Mouse (Mus musculus) hindbrain, embryonic 16.5 days (tissue): ENCODE data around the gene Hspa2. TPM values are rescaled to one million over a fixed set of nuclear protein-coding genes. Genes with fewer than 3 reads are reported as not detected.

Experiments
- ATAC-seq: fragments of 200-750 bp; cut with Nextera tagmentation; 2 replicates; pipeline ENCODE4 v1.8.0; 2017; ENCODE audit warnings: moderate TSS enrichment, moderate library complexity
- H3K27ac ChIP-seq: fragments of 300-500 bp; sonication (generic); 2 replicates; pipeline ENCODE4 v1.5.1; 2014; ENCODE audit warnings: low read depth, mild to moderate bottlenecking, control low read depth, low read length, moderate library complexity
- H3K27me3 ChIP-seq: fragments of 300-500 bp; sonication (generic); replicated peaks from 2 replicates; pipeline ENCODE4 v1.6.1; 2014; ENCODE audit warnings: low read length; ENCODE audit not compliant: control insufficient read depth, insufficient read depth
- H3K36me3 ChIP-seq: fragments of 300-500 bp; sonication (generic); 2 replicates; pipeline ENCODE4 v1.6.1; 2014; ENCODE audit warnings: mild to moderate bottlenecking, low read length, moderate library complexity, mixed read lengths; ENCODE audit not compliant: control insufficient read depth, insufficient read depth
- H3K4me1 ChIP-seq: fragments of 300-500 bp; sonication (generic); 2 replicates; pipeline ENCODE4 v1.6.1; 2014; ENCODE audit warnings: low read depth, low read length; ENCODE audit not compliant: control insufficient read depth, insufficient read depth
- H3K4me2 ChIP-seq: fragments of 300-500 bp; sonication (generic); 2 replicates; pipeline ENCODE4 v1.6.1; 2014; ENCODE audit warnings: mild to moderate bottlenecking, low read length, control low read depth, moderate library complexity
- H3K4me3 ChIP-seq: fragments of 300-500 bp; sonication (generic); 2 replicates; pipeline ENCODE4 v1.5.1; 2014; ENCODE audit warnings: mild to moderate bottlenecking, low read length, control low read depth, moderate library complexity
- H3K9ac ChIP-seq: fragments of 300-500 bp; sonication (generic); 2 replicates; pipeline ENCODE4 v1.6.1; 2014; ENCODE audit warnings: low read depth, mild to moderate bottlenecking, control low read depth, low read length, moderate library complexity
- H3K9me3 ChIP-seq: fragments of 300-500 bp; sonication (generic); 2 replicates; pipeline ENCODE4 v1.6.1; 2014; ENCODE audit warnings: mild to moderate bottlenecking, low read length, moderate library complexity; ENCODE audit not compliant: control insufficient read depth
- WGBS: fragments of 180-500 bp; shearing (Covaris S2); extraction: QIAGEN DNeasy Blood & Tissue Kit; methylation state at CpG from one replicate; pipeline ENCODE4 v1.1.7; 2014; 5-methylcytosine and 5-hydroxymethylcytosine counted together
- polyA plus RNA-seq: library from polyadenylated mRNA; unstranded; fragments of >200 nt; fragmentation: Nextera tagmentation; extraction: Ambion mirVana; gene quantifications from 2 replicates; pipeline ENCODE4 v1.2.1, GENCODE M21; 2015

The Hspa2 gene
- polyA plus RNA-seq, 1 experiment from 2014 or later = 10.2 TPM

DNA sequence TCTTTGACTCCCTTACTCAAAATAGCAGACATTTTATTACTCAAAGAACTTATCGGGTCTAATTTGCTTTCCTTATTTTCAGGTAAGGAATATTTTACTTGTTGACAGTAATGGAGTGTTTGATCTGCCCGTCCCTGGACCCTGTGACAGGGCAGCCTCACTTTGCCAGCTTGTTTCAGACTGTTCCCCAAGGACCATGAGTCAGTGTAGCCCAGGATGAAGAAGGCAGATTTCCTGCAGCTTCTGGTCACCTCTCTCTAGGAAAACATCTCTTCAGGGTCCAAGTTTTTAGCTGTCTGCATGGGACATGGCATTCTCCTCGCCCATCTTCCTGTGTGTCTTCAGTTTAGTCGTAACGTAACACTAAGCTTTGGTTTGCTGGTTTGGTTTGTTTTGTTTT is 6.7 kb upstream of the Hspa2 start:
- ATAC-seq = no peak
- H3K4me2 ChIP-seq = no peak overlapping the region
- H3K4me3 ChIP-seq = no peak overlapping the region
- no peaks in the 10 kb centered on the region for H3K36me3 ChIP-seq
- 89% methylated on average over 5 of the region's 5 CpGs for WGBS
- H3K27me3 ChIP-seq = no peaks in the 10 kb centered on the region
- H3K9ac ChIP-seq = no peak overlapping the region
- no peaks in the 10 kb centered on the region for H3K4me1 ChIP-seq
- no peak overlapping the region for H3K27ac ChIP-seq
- no peaks in the 10 kb centered on the region for H3K9me3 ChIP-seq

DNA sequence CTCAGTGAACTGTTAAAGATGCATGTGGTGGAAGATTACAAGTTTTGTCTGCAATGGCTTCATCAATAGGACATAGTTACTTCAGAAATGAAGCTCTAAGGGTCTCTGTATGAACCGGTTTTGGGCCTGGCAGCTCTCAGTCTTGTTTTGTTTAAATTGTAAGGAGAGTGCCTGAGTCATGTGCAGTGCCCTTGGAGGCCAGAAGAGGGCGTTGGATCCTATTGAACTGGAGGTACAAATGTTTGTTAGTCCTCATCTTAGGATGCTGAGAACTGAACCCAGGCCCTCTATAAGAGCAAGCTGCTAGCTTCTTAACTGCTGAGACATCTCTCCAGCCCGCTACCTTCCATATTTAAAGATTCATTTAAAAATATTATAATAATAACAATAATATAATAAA is 2.3 kb upstream of the Hspa2 start:
- Histone ChIP-seq H3K9me3 (no peaks in the 10 kb centered on the region), H3K4me2 (no peak overlapping the region), H3K27me3 (peaks cover 16% of the 10 kb centered on the region), H3K27ac (no peak overlapping the region), H3K9ac (no peak overlapping the region), H3K36me3 (no peaks in the 10 kb centered on the region), H3K4me3 (no peak overlapping the region), H3K4me1 (peaks cover 20% of the 10 kb centered on the region)
- no peak for ATAC-seq
- WGBS = 55% methylated on average over 3 of the region's 3 CpGs

DNA sequence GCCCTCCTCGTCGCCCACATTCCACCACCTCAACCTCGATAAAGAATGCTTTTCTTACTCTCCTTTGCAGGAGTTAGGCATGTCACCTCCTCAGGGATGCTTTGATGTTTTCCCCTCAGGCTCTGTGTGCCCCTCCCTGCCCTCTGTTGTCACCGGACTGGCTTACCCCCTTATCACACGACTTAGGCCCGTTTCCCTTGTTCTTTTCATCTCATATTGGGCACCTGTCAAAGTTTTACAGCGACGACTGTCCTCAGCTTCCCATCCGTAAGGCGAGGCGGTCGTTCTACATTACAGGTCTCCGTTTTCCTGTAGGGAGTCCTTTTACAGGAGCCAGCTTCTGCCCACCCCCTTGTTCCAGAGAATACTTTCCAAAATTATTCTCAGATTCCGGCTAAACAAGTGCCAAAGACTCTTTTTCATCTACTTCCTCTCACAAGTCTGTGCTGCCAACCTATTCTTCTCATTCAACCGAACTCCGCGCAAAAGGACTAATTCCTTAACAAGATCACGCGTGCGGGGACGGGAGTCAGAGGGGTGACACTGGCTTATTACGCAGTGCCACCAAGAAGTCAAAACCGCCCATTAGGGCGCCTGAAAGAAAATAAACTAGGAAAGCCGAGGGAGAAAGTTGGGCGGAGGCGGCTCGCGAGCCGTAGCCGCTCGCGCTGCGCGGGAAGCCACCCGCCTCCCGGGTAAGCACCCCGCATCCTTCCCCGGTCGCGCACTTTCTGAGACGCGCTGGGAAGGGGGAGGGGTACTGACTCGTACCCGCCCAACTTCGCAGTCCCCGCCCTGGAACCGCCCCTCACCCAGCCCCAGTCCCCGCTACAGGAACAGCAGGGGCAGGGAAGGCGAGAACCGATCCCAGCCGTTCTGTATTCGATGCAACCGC is 738 bp upstream of the Hspa2 start:
- Histone ChIP-seq H3K27ac (peak overlapping the region; percentile 93), H3K4me3 (peak overlapping the region; percentile 80), H3K9ac (peak overlapping the region; percentile 83), H3K36me3 (no peaks in the 10 kb centered on the region), H3K4me1 (peaks cover 20% of the 10 kb centered on the region), H3K4me2 (peak overlapping the region; percentile 93), H3K27me3 (peaks cover 21% of the 10 kb centered on the region), H3K9me3 (no peaks in the 10 kb centered on the region)
- peak; percentile 88 for ATAC-seq
- 1% methylated on average over 54 of the region's 54 CpGs for WGBS

DNA sequence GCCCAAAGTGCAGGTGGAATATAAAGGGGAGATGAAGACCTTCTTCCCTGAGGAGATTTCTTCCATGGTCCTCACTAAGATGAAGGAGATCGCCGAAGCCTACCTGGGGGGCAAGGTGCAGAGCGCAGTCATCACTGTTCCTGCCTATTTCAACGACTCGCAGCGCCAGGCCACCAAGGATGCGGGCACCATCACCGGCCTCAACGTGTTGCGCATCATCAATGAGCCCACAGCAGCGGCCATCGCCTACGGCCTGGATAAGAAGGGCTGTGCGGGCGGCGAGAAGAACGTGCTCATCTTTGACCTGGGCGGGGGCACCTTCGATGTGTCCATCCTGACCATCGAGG is 833 bp downstream of the Hspa2 start:
- Histone ChIP-seq H3K9ac (peak overlapping the region; percentile 17; the same call in 1 of the 2 replicates), H3K4me1 (peaks cover 20% of the 10 kb centered on the region), H3K36me3 (no peaks in the 10 kb centered on the region), H3K9me3 (no peaks in the 10 kb centered on the region), H3K27me3 (peaks cover 21% of the 10 kb centered on the region), H3K4me3 (peak overlapping the region; percentile 80), H3K27ac (no peak overlapping the region), H3K4me2 (peak overlapping the region; percentile 93)
- WGBS = 6% methylated on average over 20 of the region's 20 CpGs
- ATAC-seq = no peak

DNA sequence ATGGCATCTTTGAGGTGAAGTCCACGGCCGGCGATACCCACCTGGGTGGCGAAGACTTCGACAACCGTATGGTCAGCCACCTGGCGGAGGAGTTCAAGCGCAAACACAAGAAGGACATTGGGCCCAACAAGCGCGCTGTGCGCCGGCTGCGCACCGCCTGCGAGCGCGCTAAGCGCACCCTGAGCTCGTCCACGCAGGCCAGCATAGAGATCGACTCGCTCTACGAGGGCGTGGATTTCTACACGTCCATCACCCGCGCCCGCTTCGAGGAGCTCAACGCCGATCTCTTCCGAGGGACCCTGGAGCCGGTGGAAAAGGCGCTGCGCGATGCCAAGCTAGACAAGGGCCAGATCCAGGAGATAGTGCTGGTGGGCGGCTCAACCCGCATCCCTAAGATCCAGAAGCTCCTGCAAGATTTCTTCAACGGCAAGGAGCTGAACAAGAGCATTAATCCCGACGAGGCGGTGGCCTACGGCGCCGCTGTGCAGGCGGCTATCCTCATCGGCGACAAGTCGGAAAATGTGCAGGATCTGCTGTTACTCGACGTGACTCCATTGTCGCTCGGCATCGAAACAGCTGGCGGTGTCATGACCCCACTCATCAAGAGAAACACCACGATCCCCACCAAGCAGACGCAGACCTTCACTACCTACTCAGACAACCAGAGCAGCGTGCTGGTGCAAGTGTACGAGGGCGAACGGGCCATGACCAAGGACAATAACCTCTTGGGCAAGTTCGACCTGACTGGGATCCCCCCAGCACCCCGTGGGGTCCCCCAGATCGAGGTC is 1.4 kb downstream of the Hspa2 start:
- 3% methylated on average over 64 of the region's 64 CpGs for WGBS

DNA sequence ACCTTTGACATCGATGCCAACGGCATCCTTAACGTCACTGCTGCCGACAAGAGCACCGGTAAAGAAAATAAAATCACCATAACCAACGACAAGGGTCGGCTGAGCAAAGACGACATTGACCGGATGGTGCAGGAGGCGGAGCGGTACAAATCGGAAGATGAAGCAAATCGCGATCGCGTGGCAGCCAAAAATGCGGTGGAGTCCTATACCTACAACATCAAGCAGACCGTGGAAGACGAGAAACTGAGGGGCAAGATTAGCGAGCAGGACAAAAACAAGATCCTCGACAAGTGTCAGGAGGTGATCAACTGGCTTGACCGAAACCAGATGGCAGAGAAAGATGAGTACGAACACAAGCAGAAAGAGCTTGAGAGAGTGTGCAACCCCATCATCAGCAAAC is 2.0 kb downstream of the Hspa2 start:
- no peak overlapping the region; the same call in 1 of the 2 replicates for H3K9ac ChIP-seq
- H3K4me1 ChIP-seq = peaks cover 20% of the 10 kb centered on the region
- no peak for ATAC-seq
- H3K27ac ChIP-seq = no peak overlapping the region
- H3K4me3 ChIP-seq = peak overlapping the region; percentile 80
- 3% methylated on average over 23 of the region's 23 CpGs for WGBS
- no peaks in the 10 kb centered on the region for H3K9me3 ChIP-seq
- no peaks in the 10 kb centered on the region for H3K36me3 ChIP-seq
- peaks cover 21% of the 10 kb centered on the region for H3K27me3 ChIP-seq
- peak overlapping the region; percentile 93 for H3K4me2 ChIP-seq

More for the DNA sequence above, 1.4 kb downstream of the Hspa2 start:
- Histone ChIP-seq H3K27ac (no peak overlapping the region), H3K4me1 (peaks cover 20% of the 10 kb centered on the region), H3K36me3 (no peaks in the 10 kb centered on the region), H3K4me2 (peak overlapping the region; percentile 93), H3K4me3 (peak overlapping the region; percentile 80), H3K9me3 (no peaks in the 10 kb centered on the region), H3K27me3 (peaks cover 21% of the 10 kb centered on the region), H3K9ac (peak overlapping the region; percentile 17; the same call in 1 of the 2 replicates)
- no peak for ATAC-seq

DNA sequence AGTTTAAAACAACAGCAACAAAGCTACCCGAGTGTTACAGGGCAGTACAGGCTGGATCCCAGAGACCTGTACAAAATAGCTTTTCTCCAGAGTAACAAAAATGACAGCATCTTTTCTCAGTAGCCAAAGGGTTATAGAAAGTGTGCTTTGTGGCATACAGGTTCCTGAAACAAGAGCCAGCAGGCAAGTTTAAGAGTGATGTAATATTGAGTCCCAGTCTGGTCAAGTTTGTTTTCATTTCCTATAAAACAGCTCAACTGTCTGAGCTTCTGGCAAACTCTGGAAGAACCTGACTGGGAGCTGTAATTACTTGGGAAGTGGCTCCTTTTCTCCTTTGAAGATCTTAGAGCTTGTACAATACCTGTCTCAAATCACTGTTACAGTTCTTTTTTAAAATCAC is 3.2 kb downstream of the Hspa2 start:
- Histone ChIP-seq H3K9me3 (no peaks in the 10 kb centered on the region), H3K27me3 (peaks cover 21% of the 10 kb centered on the region), H3K4me2 (no peak overlapping the region), H3K9ac (no peak overlapping the region), H3K27ac (no peak overlapping the region), H3K4me3 (no peak overlapping the region), H3K36me3 (no peaks in the 10 kb centered on the region), H3K4me1 (peaks cover 20% of the 10 kb centered on the region)
- WGBS = 35% methylated on average over 1 of the region's 1 CpGs
- no peak for ATAC-seq

DNA sequence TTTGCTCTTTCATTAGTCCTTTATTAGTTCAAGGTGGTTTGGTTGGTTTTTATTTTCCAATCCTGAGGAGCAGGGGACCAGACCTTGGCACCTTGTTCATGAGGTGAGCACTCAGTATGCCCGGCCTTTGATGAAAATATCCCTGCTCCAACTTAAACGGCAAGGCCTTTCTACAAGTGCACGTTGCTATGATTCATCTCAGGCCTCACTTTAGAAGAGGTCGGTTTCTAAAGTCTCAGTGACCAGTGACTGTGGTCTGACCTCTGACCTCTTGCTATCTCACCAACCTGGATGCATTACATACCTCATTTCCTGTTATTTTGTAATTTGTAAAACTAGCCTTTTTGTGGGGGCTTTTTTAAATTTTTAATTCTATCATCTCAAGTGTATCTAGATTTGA is 5.2 kb downstream of the Hspa2 start:
- H3K27me3 ChIP-seq = peaks cover 18% of the 10 kb centered on the region
- peaks cover 14% of the 10 kb centered on the region for H3K4me1 ChIP-seq
- no peak overlapping the region for H3K4me2 ChIP-seq
- H3K36me3 ChIP-seq = no peaks in the 10 kb centered on the region
- no peak overlapping the region for H3K4me3 ChIP-seq
- 77% methylated on average over 4 of the region's 4 CpGs for WGBS
- H3K9ac ChIP-seq = no peak overlapping the region
- H3K9me3 ChIP-seq = no peaks in the 10 kb centered on the region
- no peak overlapping the region for H3K27ac ChIP-seq
- ATAC-seq = no peak

DNA sequence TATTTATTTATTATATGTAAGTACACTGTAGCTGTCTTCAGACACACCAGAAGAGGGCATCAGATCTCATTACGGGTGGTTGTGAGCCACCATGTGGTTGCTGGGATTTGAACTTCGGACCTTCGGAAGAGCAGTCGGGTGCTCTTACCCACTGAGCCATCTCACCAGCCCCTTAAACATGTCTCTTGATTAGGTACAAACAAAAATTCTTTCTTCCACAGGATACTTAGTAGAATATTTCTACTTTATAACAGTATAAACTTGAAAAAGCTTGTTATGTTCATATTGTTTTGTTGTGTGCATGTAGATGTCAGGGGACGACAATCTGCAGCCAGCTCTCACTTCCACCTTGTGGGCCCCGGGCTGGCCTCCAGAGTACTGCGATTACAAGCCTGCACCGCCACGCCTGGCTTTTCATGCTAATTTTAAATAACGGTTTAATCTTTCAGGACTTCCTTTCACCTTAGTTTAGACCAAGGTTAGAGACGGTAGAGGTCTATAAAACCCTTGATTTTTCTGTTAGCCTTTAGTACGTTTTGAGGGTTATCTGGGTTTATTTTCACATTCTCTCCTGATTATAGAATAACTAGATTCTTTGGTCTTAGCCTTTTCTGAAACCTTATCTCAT is 11.5 kb downstream of the Hspa2 start:
- no peak overlapping the region for H3K4me3 ChIP-seq
- H3K4me1 ChIP-seq = no peaks in the 10 kb centered on the region; the same call in 1 of the 2 replicates
- no peak for ATAC-seq
- H3K27ac ChIP-seq = no peak overlapping the region
- no peaks in the 10 kb centered on the region for H3K36me3 ChIP-seq
- peaks cover 2% of the 10 kb centered on the region for H3K27me3 ChIP-seq
- WGBS = 90% methylated on average over 11 of the region's 12 CpGs
- no peak overlapping the region for H3K9ac ChIP-seq
- no peak overlapping the region for H3K4me2 ChIP-seq
- no peaks in the 10 kb centered on the region for H3K9me3 ChIP-seq
